Mouse (Mus musculus) olfactory bulb, adult 2 months (tissue): ENCODE data around the gene Micu2.

ENCODE experiments used
- CTCF ChIP-seq: fragments of 200-500 bp; IDR thresholded peaks from 2 replicates; pipeline ENCODE4 v1.5.1; 2012; ENCODE audit warnings: low read depth, mild to moderate bottlenecking, low read length, moderate library complexity; ENCODE audit not compliant: insufficient read depth
- POLR2A ChIP-seq: fragments of 200-500 bp; IDR thresholded peaks from 2 replicates; pipeline ENCODE4 v1.6.1; 2012; ENCODE audit warnings: mild to moderate bottlenecking, low read depth, low read length, moderate library complexity; ENCODE audit not compliant: insufficient read depth

DNA sequence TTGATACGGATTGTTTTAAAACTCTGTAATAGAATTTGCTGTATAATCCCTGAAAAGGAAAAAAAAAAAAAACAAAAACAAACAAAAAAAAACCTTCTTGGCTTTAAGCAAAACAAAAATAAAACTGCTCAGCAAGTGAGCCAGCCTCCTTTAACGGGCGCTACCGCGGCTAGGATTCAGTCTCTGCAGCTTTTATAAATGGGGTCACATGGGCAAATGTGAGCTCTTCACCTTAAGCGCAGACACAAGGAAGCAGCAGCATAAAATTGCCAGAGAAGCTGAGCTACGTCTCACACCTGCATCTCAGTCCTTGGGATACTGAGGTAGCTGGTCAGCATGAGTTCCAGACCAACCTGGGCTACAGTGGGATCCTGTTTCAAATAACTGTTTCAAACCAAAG lies 16.6 kb downstream of the Micu2 start:
- TF ChIP-seq CTCF (no peak), POLR2A (no peak)
